Mouse (Mus musculus) neural tube, embryonic 12.5 days (tissue): ENCODE measurements around the gene Pck1. TPM values are rescaled to one million over a fixed set of nuclear protein-coding genes. Genes with fewer than 3 reads are reported as not detected.

Experiments
- ATAC-seq: fragments of 200-750 bp; cut with Nextera tagmentation; 2 replicates; pipeline ENCODE4 v1.8.0; 2017; ENCODE audit warnings: low read depth, mild to moderate bottlenecking, moderate TSS enrichment, moderate library complexity; ENCODE audit not compliant: low FRiP score
- H3K27ac ChIP-seq: fragments of 300-500 bp; sonication (generic); 2 replicates; pipeline ENCODE4 v1.5.1; 2016
- H3K27me3 ChIP-seq: fragments of 300-500 bp; sonication (generic); replicated peaks from 2 replicates; pipeline ENCODE4 v1.6.1; 2016; ENCODE audit warnings: mild to moderate bottlenecking
- H3K36me3 ChIP-seq: fragments of 300-500 bp; sonication (generic); 2 replicates; pipeline ENCODE4 v1.6.1; 2016; ENCODE audit warnings: mild to moderate bottlenecking
- H3K4me1 ChIP-seq: fragments of 300-500 bp; sonication (generic); 2 replicates; pipeline ENCODE4 v1.6.1; 2016
- H3K4me2 ChIP-seq: fragments of 300-500 bp; sonication (generic); replicated peaks from 2 replicates; pipeline ENCODE4 v1.6.1; 2016; ENCODE audit warnings: mild to moderate bottlenecking
- H3K4me3 ChIP-seq: fragments of 300-500 bp; sonication (generic); 2 replicates; pipeline ENCODE4 v1.5.1; 2016
- H3K9ac ChIP-seq: fragments of 300-500 bp; sonication (generic); 2 replicates; pipeline ENCODE4 v1.6.1; 2016; ENCODE audit warnings: mild to moderate bottlenecking
- H3K9me3 ChIP-seq: fragments of 300-500 bp; sonication (generic); 2 replicates; pipeline ENCODE4 v1.6.1; 2016; ENCODE audit warnings: mild to moderate bottlenecking
- WGBS: fragments of 180-500 bp; shearing (Covaris S2); methylation state at CpG from one replicate; pipeline ENCODE4 v1.1.7; 2016; 5-methylcytosine and 5-hydroxymethylcytosine counted together
- polyA plus RNA-seq: library from polyadenylated mRNA; unstranded; fragments of >200 nt; fragmentation: Nextera tagmentation; extraction: Ambion mirVana; gene quantifications from 2 replicates; pipeline ENCODE4 v1.2.1, GENCODE M21; 2016

The Pck1 gene
- polyA plus RNA-seq, 1 experiment from 2014 or later: not detected

DNA sequence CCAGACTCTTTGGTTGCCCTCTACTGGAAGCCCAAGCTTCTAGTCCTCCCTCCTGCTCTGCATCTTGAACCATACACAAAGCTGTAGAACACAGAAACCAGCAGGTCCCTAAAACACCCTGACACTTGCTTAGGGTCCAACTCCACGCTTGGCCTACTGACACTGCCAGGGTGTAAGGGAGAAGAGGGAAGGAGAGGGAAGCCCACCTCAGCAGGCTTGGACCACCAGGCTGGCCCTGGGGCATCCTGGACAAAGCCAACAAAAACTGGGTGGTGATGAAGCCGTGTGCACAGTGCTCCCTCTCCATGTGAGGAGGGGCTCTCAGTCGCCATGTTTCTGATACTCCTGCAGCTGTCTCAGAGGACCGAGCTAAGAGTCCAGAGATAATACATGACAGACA is 27.2 kb downstream of the Pck1 start:
- Histone ChIP-seq H3K4me1 (no peaks in the 10 kb centered on the region), H3K36me3 (no peaks in the 10 kb centered on the region), H3K9ac (no peak overlapping the region), H3K27me3 (peaks cover 2% of the 10 kb centered on the region; the same call in 1 of the 2 replicates), H3K27ac (no peak overlapping the region), H3K9me3 (no peaks in the 10 kb centered on the region; the same call in 1 of the 2 replicates), H3K4me3 (no peak overlapping the region), H3K4me2 (no peak overlapping the region)
- whole genome bisulfite sequencing: 75% methylated on average over 4 of the region's 4 CpGs
- ATAC-seq: no peak

- Histone ChIP-seq H3K9ac (no peak overlapping the region), H3K4me2 (no peak overlapping the region), H3K27me3 (peaks cover 2% of the 10 kb centered on the region; the same call in 1 of the 2 replicates), H3K9me3 (no peaks in the 10 kb centered on the region), H3K27ac (no peak overlapping the region), H3K4me1 (no peaks in the 10 kb centered on the region), H3K4me3 (no peak overlapping the region), H3K36me3 (no peaks in the 10 kb centered on the region)
- 85% methylated on average over 11 of the region's 11 CpGs for WGBS
- no peak for ATAC-seq
Observed at GRCm38 (mm10) chr2:173180721-173181388, 28.0 kb downstream of the Pck1 start.

- 57% methylated on average over 5 of the region's 5 CpGs for WGBS
- Histone ChIP-seq H3K4me1 (no peaks in the 10 kb centered on the region), H3K27me3 (peaks cover 2% of the 10 kb centered on the region; the same call in 1 of the 2 replicates), H3K4me2 (no peak overlapping the region), H3K4me3 (no peak overlapping the region), H3K27ac (no peak overlapping the region), H3K9me3 (no peaks in the 10 kb centered on the region), H3K36me3 (no peaks in the 10 kb centered on the region), H3K9ac (no peak overlapping the region)
- no peak for ATAC-seq
Observed at GRCm38 (mm10) chr2:173181486-173181885, 28.6 kb downstream of the Pck1 start.

DNA sequence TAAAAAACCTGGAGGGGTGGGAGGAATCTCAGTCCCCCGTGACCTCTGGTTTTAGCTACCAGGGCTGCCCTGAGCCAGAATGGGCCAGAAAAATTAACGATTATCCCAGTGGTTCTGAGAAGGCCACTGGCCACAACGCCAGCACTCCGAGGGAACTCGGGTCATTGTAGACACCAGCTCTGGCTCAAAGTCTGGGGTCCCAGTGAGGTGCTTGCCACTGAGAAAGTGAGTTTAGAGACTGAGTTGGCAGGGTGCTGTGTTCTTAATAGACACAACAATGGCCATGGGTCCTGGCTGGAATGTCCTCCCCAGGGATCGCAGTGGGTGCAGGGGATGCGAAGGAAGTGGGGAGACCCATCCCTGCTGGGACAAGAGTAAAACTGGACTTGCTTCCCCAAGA is 29.1 kb downstream of the Pck1 start:
- no peak overlapping the region for H3K27ac ChIP-seq
- H3K4me1 ChIP-seq: no peaks in the 10 kb centered on the region
- H3K4me2 ChIP-seq: no peak overlapping the region
- H3K9me3 ChIP-seq: no peaks in the 10 kb centered on the region
- ATAC-seq: no peak
- no peaks in the 10 kb centered on the region for H3K36me3 ChIP-seq
- 89% methylated on average over 7 of the region's 7 CpGs for WGBS
- H3K9ac ChIP-seq: no peak overlapping the region
- H3K4me3 ChIP-seq: no peak overlapping the region
- peaks cover 2% of the 10 kb centered on the region; the same call in 1 of the 2 replicates for H3K27me3 ChIP-seq

GRCm38 (mm10) chr2:173182796-173183195 is 29.9 kb downstream of the Pck1 start:
- Histone ChIP-seq H3K9ac (no peak overlapping the region), H3K9me3 (no peaks in the 10 kb centered on the region), H3K4me1 (no peaks in the 10 kb centered on the region), H3K27ac (no peak overlapping the region), H3K4me3 (no peak overlapping the region), H3K36me3 (no peaks in the 10 kb centered on the region), H3K4me2 (no peak overlapping the region), H3K27me3 (peaks cover 2% of the 10 kb centered on the region; the same call in 1 of the 2 replicates)
- ATAC-seq: no peak
- 78% methylated on average over 7 of the region's 7 CpGs for WGBS

DNA sequence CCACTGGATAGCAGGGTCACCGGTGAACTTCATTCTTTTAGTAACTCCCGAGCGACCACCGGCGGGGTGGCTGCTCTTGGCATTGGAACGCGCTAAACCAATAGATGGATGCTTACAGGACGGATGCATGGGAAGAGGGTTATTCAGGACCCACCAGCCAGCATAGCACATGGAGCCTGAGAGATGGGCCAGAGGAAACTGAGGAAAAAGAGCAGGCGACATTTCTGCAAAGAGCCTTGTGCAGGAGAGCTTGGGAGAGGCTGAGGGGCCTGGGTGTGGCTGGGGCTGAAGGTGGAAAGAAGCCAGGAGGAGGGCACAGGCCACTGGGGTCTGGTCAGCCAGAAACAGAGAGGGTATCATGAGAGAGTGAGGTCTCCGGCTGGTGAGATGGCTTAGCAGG is 30.5 kb downstream of the Pck1 start:
- H3K4me3 ChIP-seq: no peak overlapping the region
- ATAC-seq: no peak
- no peak overlapping the region for H3K9ac ChIP-seq
- no peaks in the 10 kb centered on the region for H3K36me3 ChIP-seq
- no peaks in the 10 kb centered on the region for H3K4me1 ChIP-seq
- peaks cover 2% of the 10 kb centered on the region; the same call in 1 of the 2 replicates for H3K27me3 ChIP-seq
- 92% methylated on average over 10 of the region's 10 CpGs for WGBS
- no peak overlapping the region for H3K27ac ChIP-seq
- no peak overlapping the region for H3K4me2 ChIP-seq
- no peaks in the 10 kb centered on the region for H3K9me3 ChIP-seq

GRCm38 (mm10) chr2:173183836-173184460 is 31.1 kb downstream of the Pck1 start:
- WGBS: 13% methylated on average over 8 of the region's 8 CpGs
- Histone ChIP-seq H3K27me3 (peaks cover 2% of the 10 kb centered on the region; the same call in 1 of the 2 replicates), H3K4me2 (no peak overlapping the region), H3K4me3 (no peak overlapping the region), H3K36me3 (no peaks in the 10 kb centered on the region), H3K9me3 (no peaks in the 10 kb centered on the region), H3K4me1 (no peaks in the 10 kb centered on the region), H3K9ac (no peak overlapping the region), H3K27ac (no peak overlapping the region)
- 0 out of 2 replicates have a peak, but pooled peaks have one; percentile 34 for ATAC-seq

DNA sequence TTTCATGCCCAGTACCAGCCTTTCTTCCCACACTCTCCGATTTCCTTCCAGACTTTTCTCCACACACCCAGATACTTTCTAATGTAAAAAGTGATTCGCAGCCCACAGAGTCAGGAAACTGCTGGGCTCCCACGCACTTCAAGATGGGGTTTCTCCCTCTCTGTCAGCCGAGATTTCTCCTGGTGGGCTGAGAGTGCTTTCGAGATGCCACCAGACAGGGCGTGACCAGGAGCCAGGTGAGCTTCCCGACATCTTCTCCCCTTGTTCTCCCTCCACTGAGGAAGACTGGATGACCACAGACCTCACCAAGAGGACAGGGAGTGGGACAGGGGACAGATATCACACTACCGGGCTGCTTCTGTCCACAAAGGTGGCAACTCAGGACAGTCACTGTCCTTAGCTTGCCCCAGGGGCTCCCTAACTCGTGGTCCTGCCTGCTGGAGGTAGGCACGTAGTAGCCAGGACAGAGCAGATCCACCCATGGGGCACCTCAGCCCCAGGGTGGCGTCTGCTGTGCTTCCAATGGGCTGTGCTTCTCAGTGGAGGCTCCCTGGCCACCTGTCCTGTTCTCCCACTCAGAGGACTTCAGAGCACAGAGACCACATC is 31.7 kb downstream of the Pck1 start:
- no peak overlapping the region for H3K4me2 ChIP-seq
- ATAC-seq: no peak
- H3K9ac ChIP-seq: no peak overlapping the region
- no peaks in the 10 kb centered on the region for H3K9me3 ChIP-seq
- no peak overlapping the region for H3K27ac ChIP-seq
- no peaks in the 10 kb centered on the region for H3K4me1 ChIP-seq
- no peaks in the 10 kb centered on the region for H3K36me3 ChIP-seq
- 62% methylated on average over 11 of the region's 11 CpGs for WGBS
- peaks cover 2% of the 10 kb centered on the region; the same call in 1 of the 2 replicates for H3K27me3 ChIP-seq
- no peak overlapping the region for H3K4me3 ChIP-seq

DNA sequence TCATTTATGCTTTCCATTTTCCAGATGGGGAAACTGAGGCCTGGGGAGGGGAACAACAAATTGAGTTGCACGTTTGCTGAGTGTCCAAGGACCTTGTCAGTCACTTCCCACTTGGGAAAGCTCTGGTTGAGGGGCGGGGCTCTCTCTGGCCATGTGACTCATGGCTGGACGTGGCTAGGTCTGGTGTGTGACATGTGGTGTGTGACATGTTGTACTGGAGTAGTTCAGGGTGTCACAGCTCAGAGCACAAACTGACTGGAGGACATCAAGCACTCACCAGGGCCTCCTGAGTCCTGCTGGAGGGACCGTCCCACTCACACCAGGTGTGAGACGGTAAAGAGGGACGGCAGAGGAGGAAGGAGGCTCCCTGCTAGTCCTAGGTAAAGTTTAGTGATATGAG is 32.4 kb downstream of the Pck1 start:
- H3K27ac ChIP-seq: no peak overlapping the region
- no peaks in the 10 kb centered on the region for H3K36me3 ChIP-seq
- no peak overlapping the region for H3K4me2 ChIP-seq
- no peak overlapping the region for H3K9ac ChIP-seq
- no peak overlapping the region for H3K4me3 ChIP-seq
- H3K27me3 ChIP-seq: no peaks in the 10 kb centered on the region; the same call in 1 of the 2 replicates
- ATAC-seq: no peak
- 78% methylated on average over 6 of the region's 6 CpGs for WGBS
- H3K4me1 ChIP-seq: no peaks in the 10 kb centered on the region
- no peaks in the 10 kb centered on the region for H3K9me3 ChIP-seq

DNA sequence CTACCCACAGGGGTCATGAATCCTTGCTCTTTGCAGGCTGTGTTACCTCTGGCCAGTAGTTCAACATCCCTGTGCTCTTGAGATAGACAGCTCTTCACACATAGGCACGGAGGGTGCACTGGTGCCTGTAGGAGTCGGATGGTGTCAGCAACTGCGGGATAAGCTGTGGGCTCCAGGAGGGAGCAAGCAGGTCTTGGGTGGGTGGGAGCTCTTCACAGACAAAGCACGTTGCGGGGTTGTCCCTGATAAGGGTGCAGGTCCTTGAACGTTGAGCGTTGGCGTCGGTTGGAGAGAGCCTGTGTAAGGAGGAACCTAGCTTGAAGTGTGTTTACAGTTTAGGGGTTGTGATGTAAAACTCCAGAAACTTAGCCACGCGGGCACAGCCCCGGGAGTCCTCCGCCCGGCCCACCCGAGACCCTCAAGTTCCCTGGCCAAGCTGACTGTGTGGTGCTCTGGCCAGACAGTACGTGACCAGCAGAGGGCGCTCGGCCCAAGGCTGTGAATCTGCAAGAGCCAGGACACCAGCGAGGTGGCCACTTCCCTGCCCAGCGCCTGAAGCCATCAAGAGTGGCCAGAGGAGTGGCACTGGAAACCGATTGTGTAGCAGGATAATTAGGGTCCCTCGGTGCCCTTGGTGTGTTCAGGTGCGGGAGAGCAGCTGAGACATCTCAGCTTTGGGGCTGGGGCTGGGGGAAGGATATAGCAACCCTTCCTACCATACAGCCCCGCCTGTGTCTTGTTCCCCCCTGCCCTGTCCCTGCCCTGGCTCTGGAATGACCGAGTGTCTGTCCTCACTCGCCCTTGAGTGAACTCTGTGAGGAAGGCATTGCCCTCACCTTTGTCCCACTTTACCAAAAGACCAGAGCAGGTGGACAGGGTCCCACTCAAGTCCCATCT is 33.4 kb downstream of the Pck1 start:
- Histone ChIP-seq H3K4me1 (no peaks in the 10 kb centered on the region), H3K9ac (no peak overlapping the region), H3K9me3 (no peaks in the 10 kb centered on the region), H3K4me2 (no peak overlapping the region), H3K4me3 (no peak overlapping the region), H3K36me3 (no peaks in the 10 kb centered on the region), H3K27ac (no peak overlapping the region), H3K27me3 (no peaks in the 10 kb centered on the region)
- 36% methylated on average over 26 of the region's 26 CpGs for WGBS
- peak; percentile 73 for ATAC-seq

DNA sequence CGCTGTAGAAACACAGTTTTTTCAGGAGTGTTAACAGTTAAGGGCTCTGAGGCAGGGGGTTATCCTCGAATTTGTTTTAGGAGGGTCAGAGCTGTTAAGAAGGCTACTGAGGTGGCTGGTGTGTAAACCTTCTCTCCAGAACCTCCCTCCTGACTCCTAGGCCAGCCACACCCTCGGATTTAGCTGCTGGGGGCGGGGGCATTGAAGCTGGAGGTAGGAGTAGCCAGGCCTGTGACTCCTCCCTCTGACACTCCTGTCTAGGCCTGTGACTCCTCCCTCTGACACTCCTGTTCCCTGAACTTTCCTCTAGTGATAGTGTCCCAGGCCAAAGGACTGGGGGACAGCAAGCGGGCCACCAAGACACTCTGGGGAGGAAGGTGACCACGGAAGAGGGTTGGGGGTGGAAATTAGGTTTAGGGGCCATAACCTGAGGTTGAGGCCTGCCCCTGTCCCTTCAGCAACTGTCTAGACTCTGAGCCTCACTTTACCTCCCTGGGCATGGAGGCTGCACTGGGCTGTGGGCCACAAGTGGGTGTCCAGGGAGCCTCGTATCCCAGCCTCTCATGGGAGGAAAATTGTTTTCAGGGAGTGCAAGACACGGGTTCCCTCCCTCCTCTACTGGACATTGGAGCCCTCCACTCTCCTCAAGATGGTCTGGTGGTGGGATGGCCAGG is 34.5 kb downstream of the Pck1 start:
- Histone ChIP-seq H3K4me1 (no peaks in the 10 kb centered on the region), H3K9me3 (no peaks in the 10 kb centered on the region), H3K4me2 (no peak overlapping the region), H3K27ac (no peak overlapping the region), H3K27me3 (no peaks in the 10 kb centered on the region), H3K9ac (no peak overlapping the region), H3K4me3 (no peak overlapping the region), H3K36me3 (no peaks in the 10 kb centered on the region)
- 42% methylated on average over 8 of the region's 8 CpGs for WGBS
- ATAC-seq: no peak
